Mouse (Mus musculus) adrenal gland, adult 2 months (tissue): ENCODE data around the gene Atg9b. TPM values are rescaled to one million over a fixed set of nuclear protein-coding genes. Genes with fewer than 3 reads are reported as not detected.
A peak's percentile ranks its signal among the peaks of the same experiment; 100 is the strongest.

Experiments
- DNase-seq: peaks from one replicate; pipeline ENCODE4 v3.0.0; 2021
- polyA plus RNA-seq: library from polyadenylated mRNA; depleted of rRNA; stranded (reverse); fragments of >200 nt; gene quantifications from 2 replicates; pipeline ENCODE4 v1.2.3, GENCODE M21; 2012
- total RNA-seq, 2 experiments: library from RNA; stranded (reverse); gene quantifications; 2 replicates each; pipeline ENCODE4 v1.2.3; 2021

Atg9b gene
- total and polyA plus RNA-seq, 3 experiments: 1.5 to 7.5 (median 1.7) TPM

GRCm38 (mm10) chr5:24381988-24382387, 10.0 kb downstream of the Atg9b start:
- DNase-seq: no peak

- no peak for DNase-seq
These were observed 10.5 kb downstream of the Atg9b start for GRCm38 (mm10) chr5:24381486-24381885.

- DNase-seq: no peak
These were observed 11.4 kb downstream of the Atg9b start for GRCm38 (mm10) chr5:24380499-24380898.

- no peak for DNase-seq
These were observed 12.4 kb downstream of the Atg9b start for GRCm38 (mm10) chr5:24379501-24379900.

- DNase-seq: no peak
These were observed 13.2 kb downstream of the Atg9b start for GRCm38 (mm10) chr5:24378700-24379099.

GRCm38 (mm10) chr5:24374666-24375328, 17.1 kb downstream of the Atg9b start:
- DNase-seq: no peak

- no peak for DNase-seq
These were observed 17.7 kb downstream of the Atg9b start for GRCm38 (mm10) chr5:24374216-24374615.

- no peak for DNase-seq
These were observed 18.1 kb downstream of the Atg9b start for GRCm38 (mm10) chr5:24373807-24374206.

- no peak for DNase-seq
These were observed 22.2 kb downstream of the Atg9b start for GRCm38 (mm10) chr5:24369767-24370166.

- DNase-seq: no peak
These were observed 25.5 kb downstream of the Atg9b start for GRCm38 (mm10) chr5:24366426-24366825.

GRCm38 (mm10) chr5:24365528-24365927, 26.4 kb downstream of the Atg9b start:
- DNase-seq: no peak

- peak; percentile 54 for DNase-seq
These were observed 27.0 kb downstream of the Atg9b start for GRCm38 (mm10) chr5:24364963-24365362.

GRCm38 (mm10) chr5:24364508-24364907, 27.4 kb downstream of the Atg9b start, which contains the start of gene Nos3:
Nos3 (plus strand) TSS chr5:24364810.
- DNase-seq: peak; percentile 53

- DNase-seq: no peak
These were observed 27.9 kb downstream of the Atg9b start for GRCm38 (mm10) chr5:24364061-24364460.

GRCm38 (mm10) chr5:24363467-24363866, 28.5 kb downstream of the Atg9b start:
- no peak for DNase-seq

GRCm38 (mm10) chr5:24360792-24361454, 31.0 kb downstream of the Atg9b start:
- peak; percentile 88 for DNase-seq

- peak; percentile 73 for DNase-seq
These were observed 34.5 kb downstream of the Atg9b start for GRCm38 (mm10) chr5:24357461-24357860.

- no peak for DNase-seq
These were observed 35.2 kb downstream of the Atg9b start for GRCm38 (mm10) chr5:24356764-24357163.

GRCm38 (mm10) chr5:24353327-24353726, 38.6 kb downstream of the Atg9b start:
- DNase-seq: no peak

- DNase-seq: peak; percentile 83
These were observed 39.6 kb downstream of the Atg9b start for GRCm38 (mm10) chr5:24352251-24352859.

- DNase-seq: peak; percentile 93
These were observed 40.2 kb downstream of the Atg9b start for GRCm38 (mm10) chr5:24351701-24352171.

- DNase-seq: no peak
These were observed 40.7 kb downstream of the Atg9b start, which contains the start of gene Kcnh2 for GRCm38 (mm10) chr5:24351278-24351677. Kcnh2 (minus strand) TSS chr5:24351604.
